Mouse (Mus musculus): ENCODE data around the gene Olfr406.

- TF ChIP-seq CTCF (IDR thresholded peaks at IDR 0.05; ENCODE audit: control insufficient read depth, insufficient read depth, low read length) (no peak), POLR2A (IDR thresholded peaks at IDR 0.05; ENCODE audit: borderline replicate concordance, control insufficient read depth, low read depth, low read length) (no peak)
Observed at GRCm38 (mm10) chr11:74283436-74283835, 23.8 kb downstream of the Olfr406 start, which contains the start of gene Olfr59.

Measured in bone marrow, adult 2 months (tissue).